Mouse (Mus musculus): Measurements from ENCODE around the gene Srsf1. TPM values are rescaled to one million over a fixed set of nuclear protein-coding genes. Genes with fewer than 3 reads are reported as not detected.

The Srsf1 gene
- polyA plus RNA-seq (2014; fragmentation: Illumina TruSeq; extraction: RNeasy Lipid Tissue Mini Kit (QIAGEN cat#74804); ENCODE audit: low read depth, low replicate concordance) = 980 TPM

DNA sequence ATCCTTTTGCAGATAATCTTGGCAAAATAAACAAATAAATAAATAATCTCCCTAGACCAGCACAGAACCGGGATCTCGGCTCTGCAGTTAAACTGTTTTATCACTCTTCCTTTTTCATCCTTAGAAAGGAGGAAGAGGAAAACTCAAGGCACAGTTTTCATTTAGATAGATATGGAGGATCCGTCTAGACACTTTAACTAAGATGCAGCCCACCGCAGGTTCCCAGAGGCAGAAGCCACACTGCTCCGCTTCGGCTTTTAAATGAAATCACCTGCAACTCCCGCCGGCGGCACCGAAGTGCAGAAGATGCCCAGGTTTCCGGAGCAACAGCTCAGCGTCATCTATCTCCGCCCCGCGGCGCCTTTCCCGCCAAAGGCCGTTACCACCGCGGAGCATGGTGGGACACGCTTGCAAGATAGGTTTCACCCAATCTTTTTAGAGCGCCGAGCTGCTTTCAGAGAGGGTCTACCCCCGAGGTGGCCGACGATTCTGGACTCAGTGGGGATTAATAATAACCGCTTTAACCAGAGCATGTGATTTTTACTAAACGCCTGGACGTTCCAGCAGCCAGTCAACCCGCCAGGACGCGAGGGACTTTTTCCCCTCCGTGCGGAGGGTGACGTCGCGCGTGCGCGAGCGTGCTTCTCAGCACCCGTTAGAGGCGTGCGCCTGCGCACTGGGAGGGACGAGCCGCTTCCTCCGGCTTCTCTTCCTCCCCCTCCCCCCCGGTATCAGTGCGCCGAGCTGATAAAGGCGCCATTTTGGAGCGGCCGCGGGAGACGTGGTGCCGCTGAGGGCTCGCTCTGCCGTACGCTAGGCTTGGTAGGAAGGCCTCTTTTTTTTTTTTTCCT is at the start of gene Srsf1:
TSS of gene Srsf1 (plus strand) at position 430 of the 851 bp plus-strand sequence.

DNA sequence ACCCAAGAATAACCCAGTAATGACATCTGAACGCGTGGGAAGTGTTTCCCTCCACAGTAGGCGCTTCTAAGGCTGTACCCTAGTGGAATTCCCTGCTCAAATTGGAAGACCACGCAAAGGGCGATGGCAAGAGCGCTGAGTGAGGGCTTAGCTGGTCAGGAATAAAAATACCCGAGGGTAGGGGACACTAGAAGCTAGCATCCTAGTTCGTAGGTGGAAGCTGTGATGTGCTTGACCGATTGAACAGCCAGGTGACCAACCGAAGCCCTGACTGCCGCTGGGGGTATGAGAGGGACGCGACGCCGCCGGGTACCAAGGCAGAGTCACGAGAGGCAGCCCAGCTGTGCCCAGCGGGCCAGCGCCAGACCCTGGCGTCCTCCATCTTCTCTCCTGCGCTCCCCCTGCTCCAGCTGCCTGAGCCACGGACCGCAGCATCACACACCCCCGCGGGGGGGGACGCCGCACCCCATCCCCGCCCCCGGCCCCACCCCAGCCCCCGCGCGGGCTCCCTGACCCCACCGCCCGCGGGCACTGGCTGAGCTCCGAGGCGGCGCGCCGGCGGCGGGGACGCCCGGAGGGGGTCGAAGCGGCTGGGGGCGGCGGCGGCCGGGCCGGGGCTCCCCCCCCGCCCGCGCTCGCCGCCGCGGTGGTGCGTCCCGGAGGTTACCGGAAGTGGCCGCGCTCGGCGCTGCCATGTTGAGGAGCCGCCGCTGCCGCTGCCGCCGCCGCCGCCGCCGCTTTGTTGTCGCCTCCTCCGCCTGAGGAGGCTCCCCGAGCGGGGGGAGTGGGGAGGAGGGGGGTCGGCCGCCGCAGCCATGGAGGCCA is 20.6 kb downstream of the Srsf1 start, which contains the start of gene Vezf1:
TSS of gene Vezf1 (plus strand) at position 694 of the 825 bp plus-strand sequence.

DNA sequence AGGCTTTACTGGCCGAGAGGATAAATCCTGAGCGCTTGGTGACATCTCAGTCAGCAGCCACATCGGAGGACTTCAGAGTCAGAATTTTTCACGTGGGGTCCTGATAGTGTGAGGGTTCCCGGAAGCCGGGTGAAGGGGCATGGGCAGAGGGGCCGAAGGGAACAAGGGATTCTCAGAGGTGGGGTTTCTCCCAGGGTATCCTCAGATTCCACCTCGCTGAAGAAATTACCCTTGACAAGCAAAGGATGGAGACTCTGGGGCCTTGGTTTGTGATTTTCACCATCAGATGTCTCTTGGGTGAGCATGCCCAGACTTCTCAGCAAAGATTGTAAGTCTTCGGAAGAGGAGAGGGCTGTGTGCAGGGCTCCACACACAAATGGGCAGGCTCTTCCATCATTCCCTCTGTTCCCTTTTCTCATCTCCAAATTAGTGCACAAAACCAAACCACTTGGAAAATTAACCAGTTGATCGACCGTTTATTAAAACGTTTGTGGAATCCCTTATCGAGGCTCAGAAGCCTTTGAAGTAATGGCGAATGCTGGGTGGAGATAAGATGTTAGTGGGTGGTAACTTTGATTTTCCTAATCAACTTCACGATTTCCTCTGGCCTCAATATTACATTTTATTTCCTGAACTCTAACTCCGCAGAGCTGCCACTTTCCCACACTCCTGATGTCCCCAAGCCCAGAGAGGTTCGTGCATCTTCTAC is 51.0 kb downstream of the Srsf1 start, which contains the start of gene Cuedc1:
TSS of gene Cuedc1 (plus strand) at position 38 of the 709 bp plus-strand sequence.

Other genes starting within 250 kb of the Srsf1 start
- gene Lpo, start 219.1 kb upstream of the Srsf1 start, polyA plus RNA-seq (2014; fragmentation: Illumina TruSeq; extraction: RNeasy Lipid Tissue Mini Kit (QIAGEN cat#74804); ENCODE audit: low read depth, low replicate concordance) = 1.3 TPM
- 1.8 TPM for gene Mks1, start 194.2 kb upstream of the Srsf1 start, polyA plus RNA-seq (2014; fragmentation: Illumina TruSeq; extraction: RNeasy Lipid Tissue Mini Kit (QIAGEN cat#74804); ENCODE audit: low read depth, low replicate concordance)
- gene Epx, start 171.8 kb upstream of the Srsf1 start, polyA plus RNA-seq (2014; fragmentation: Illumina TruSeq; extraction: RNeasy Lipid Tissue Mini Kit (QIAGEN cat#74804); ENCODE audit: low read depth, low replicate concordance) = not detected
- gene Olfr462, start 155.1 kb upstream of the Srsf1 start, polyA plus RNA-seq (2014; fragmentation: Illumina TruSeq; extraction: RNeasy Lipid Tissue Mini Kit (QIAGEN cat#74804); ENCODE audit: low read depth, low replicate concordance) = not detected
- not detected for gene Olfr463, start 150.0 kb upstream of the Srsf1 start, polyA plus RNA-seq (2014; fragmentation: Illumina TruSeq; extraction: RNeasy Lipid Tissue Mini Kit (QIAGEN cat#74804); ENCODE audit: low read depth, low replicate concordance)
- not detected for gene Olfr464, start 126.4 kb upstream of the Srsf1 start, polyA plus RNA-seq (2014; fragmentation: Illumina TruSeq; extraction: RNeasy Lipid Tissue Mini Kit (QIAGEN cat#74804); ENCODE audit: low read depth, low replicate concordance)
- gene Dynll2, start 59.8 kb upstream of the Srsf1 start, polyA plus RNA-seq (2014; fragmentation: Illumina TruSeq; extraction: RNeasy Lipid Tissue Mini Kit (QIAGEN cat#74804); ENCODE audit: low read depth, low replicate concordance) = 94.8 TPM
- 109 TPM for gene Vezf1, start 20.9 kb downstream of the Srsf1 start, polyA plus RNA-seq (2014; fragmentation: Illumina TruSeq; extraction: RNeasy Lipid Tissue Mini Kit (QIAGEN cat#74804); ENCODE audit: low read depth, low replicate concordance)
- 9.1 TPM for gene Cuedc1, start 50.7 kb downstream of the Srsf1 start, polyA plus RNA-seq (2014; fragmentation: Illumina TruSeq; extraction: RNeasy Lipid Tissue Mini Kit (QIAGEN cat#74804); ENCODE audit: low read depth, low replicate concordance)
- 78.1 TPM for gene Mrps23, start 157.0 kb downstream of the Srsf1 start, polyA plus RNA-seq (2014; fragmentation: Illumina TruSeq; extraction: RNeasy Lipid Tissue Mini Kit (QIAGEN cat#74804); ENCODE audit: low read depth, low replicate concordance)
- gene Ccdc182, start 246.7 kb downstream of the Srsf1 start, polyA plus RNA-seq (2014; fragmentation: Illumina TruSeq; extraction: RNeasy Lipid Tissue Mini Kit (QIAGEN cat#74804); ENCODE audit: low read depth, low replicate concordance) = not detected

Data from sigmoid colon, adult 10 weeks (tissue).